Mouse (Mus musculus) megakaryocyte, embryonic 14.5 days (primary cell): ENCODE data around the gene Tenm4. TPM values are rescaled to one million over a fixed set of nuclear protein-coding genes. Genes with fewer than 3 reads are reported as not detected.

Source experiments
- H3K27me3 ChIP-seq: replicated peaks from 2 replicates; pipeline ENCODE3; 2012; ENCODE audit warnings: inconsistent platforms
- H3K36me3 ChIP-seq: replicated peaks from 2 replicates; pipeline ENCODE3; 2012; ENCODE audit warnings: low read length, inconsistent platforms, mixed read lengths
- H3K4me1 ChIP-seq: 2 replicates; pipeline ENCODE4 v1.6.1; 2012; ENCODE audit warnings: inconsistent platforms
- H3K4me3 ChIP-seq: replicated peaks from 2 replicates; pipeline ENCODE3; 2012; ENCODE audit warnings: moderate library complexity, mild to moderate bottlenecking, inconsistent platforms
- H3K9me3 ChIP-seq: 2 replicates; pipeline ENCODE4 v1.6.1; 2012; ENCODE audit warnings: inconsistent platforms
- FLI1 ChIP-seq: IDR thresholded peaks from 2 replicates; pipeline ENCODE4 v1.6.1; 2012; ENCODE audit warnings: low read length, inconsistent platforms, mixed read lengths
- GATA1 ChIP-seq: IDR thresholded peaks from 3 replicates; pipeline ENCODE4 v1.6.1; 2012; ENCODE audit warnings: mixed read lengths, low read length, inconsistent platforms, borderline replicate concordance
- polyA plus RNA-seq: library from polyadenylated mRNA; stranded (reverse); fragments of >175 nt; gene quantifications from 2 replicates; pipeline ENCODE4 v1.2.3, GENCODE M21; 2012; ENCODE audit warnings: low replicate concordance; ENCODE audit not compliant: insufficient read depth

The Tenm4 gene
- polyA plus RNA-seq, 1 experiment = not detected

GRCm38 (mm10) chr7:96525344-96525743 lies 354.3 kb downstream of the Tenm4 start:
- Histone ChIP-seq H3K9me3 (no peaks in the 10 kb centered on the region), H3K36me3 (no peaks in the 10 kb centered on the region), H3K27me3 (peaks cover 6% of the 10 kb centered on the region), H3K4me1 (no peaks in the 10 kb centered on the region), H3K4me3 (no peak overlapping the region)
- no peak for TF ChIP-seq FLI1
- TF ChIP-seq GATA1 = no peak

DNA sequence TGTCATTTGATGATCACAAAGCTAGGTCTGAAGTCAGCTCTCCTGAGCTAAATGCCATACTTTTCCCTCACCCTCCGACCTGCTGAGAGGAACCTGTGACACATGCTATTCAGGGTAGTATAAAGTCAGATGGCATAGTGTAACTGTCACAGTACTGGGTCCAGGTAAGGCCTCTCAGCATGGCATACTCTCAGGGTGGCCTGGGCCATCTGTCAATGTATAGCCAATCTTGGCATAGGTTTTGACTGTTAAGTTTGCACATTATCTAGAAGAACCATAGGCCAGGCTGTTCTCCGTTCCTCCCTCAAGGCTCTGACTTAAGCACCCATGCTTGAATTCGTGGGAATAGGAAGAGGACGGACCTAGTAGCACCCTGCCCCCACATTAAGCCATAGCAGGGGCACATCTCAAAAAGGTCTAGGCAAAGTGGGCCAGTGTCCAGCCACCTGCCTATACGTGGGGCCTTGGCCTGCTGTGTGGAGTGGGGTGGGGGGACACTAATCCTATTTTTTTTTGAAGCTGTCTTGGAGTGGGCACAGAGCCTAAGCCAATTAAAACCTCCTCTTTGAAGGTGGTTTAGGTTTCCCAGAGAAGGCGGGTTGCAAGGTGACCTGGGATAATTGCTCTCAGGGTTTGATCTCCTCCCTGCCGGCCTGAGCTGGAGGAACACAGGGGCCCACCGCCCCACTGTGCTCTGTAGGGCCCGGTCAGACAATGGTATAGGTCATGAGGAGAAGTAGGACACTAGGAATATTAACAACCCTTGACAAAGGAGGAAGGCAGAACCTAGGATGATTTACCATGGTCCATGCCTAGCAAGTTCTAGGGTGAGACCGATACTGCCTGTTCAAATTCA lies 359.8 kb downstream of the Tenm4 start:
- H3K36me3 ChIP-seq = no peaks in the 10 kb centered on the region
- H3K27me3 ChIP-seq = peaks cover 3% of the 10 kb centered on the region
- no peaks in the 10 kb centered on the region for H3K4me1 ChIP-seq
- TF ChIP-seq GATA1 (no peak), FLI1 (no peak)
- no peaks in the 10 kb centered on the region for H3K9me3 ChIP-seq
- H3K4me3 ChIP-seq = no peak overlapping the region

DNA sequence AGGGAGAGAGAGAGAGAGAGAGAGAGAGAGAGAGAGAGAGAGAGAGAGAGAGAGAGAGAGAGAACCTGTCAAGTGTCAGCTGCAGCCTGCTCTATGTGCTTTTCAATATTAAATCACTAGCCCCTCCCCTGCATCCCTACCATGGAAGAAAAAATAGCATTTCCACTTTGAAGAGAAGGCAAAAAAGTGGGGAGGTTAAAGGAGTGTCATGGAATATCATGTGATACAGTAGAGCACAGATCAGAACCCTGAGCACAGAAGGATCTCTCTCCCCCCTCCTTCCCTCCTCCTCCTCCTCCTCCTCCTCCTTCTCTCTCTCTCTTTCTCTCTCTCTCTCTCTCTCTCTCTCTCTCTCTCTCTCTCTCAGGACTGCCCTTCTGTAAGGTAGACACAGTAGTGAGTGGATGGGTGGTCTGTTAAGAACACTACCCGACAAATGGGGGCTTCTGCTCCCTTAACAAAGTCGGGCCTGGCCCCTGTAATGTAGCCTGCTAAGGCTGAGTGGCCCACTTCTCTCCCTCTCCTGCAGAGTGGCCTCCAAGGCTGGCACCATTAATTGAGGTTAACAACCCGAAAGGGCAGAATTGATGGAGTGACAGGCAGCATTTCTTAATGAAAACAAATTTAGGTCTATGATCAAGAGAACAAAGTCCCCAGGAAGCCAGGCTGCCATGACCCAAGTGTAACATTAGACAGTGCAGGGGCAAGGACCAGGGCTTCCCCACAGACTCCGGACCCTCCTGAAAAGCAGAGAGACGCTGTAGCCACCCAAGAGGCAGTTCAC lies 361.1 kb downstream of the Tenm4 start:
- Histone ChIP-seq H3K36me3 (no peaks in the 10 kb centered on the region), H3K4me3 (no peak overlapping the region), H3K27me3 (peaks cover 3% of the 10 kb centered on the region), H3K4me1 (no peaks in the 10 kb centered on the region), H3K9me3 (no peaks in the 10 kb centered on the region)
- no peak for TF ChIP-seq GATA1
- no peak for TF ChIP-seq FLI1

DNA sequence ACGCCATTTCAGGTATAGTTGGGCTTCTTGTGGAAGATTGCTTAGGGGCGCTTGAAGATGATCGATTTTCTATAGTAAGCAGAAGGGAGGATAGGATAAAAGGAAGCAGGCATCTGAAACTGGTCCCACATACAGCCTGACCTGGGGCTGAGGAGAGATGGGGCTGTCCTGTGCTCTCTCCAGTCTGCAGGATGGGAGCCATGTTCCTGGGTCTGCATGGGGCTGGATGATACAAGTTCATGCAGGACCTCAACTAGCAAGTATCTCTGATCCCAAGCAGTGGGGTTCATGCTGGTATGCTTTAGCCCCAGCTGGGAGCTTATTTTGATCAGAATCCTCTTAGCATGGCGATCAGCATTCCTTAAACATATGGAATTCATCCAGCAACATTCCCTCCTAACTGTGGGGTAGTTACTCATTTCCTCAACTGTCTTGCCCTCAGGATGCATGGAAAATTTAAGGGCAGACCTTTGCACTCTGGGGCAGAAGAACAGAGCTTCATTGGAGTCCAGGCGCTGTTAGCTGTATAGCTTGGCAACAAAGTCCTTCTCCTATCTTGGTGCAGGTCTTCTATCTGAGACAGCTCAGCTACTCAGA lies 361.9 kb downstream of the Tenm4 start:
- H3K27me3 ChIP-seq = peaks cover 3% of the 10 kb centered on the region
- H3K4me1 ChIP-seq = no peaks in the 10 kb centered on the region
- no peaks in the 10 kb centered on the region for H3K9me3 ChIP-seq
- no peaks in the 10 kb centered on the region for H3K36me3 ChIP-seq
- TF ChIP-seq GATA1 (no peak), FLI1 (no peak)
- no peak overlapping the region for H3K4me3 ChIP-seq

- H3K36me3 ChIP-seq = no peaks in the 10 kb centered on the region
- H3K4me3 ChIP-seq = no peak overlapping the region
- H3K4me1 ChIP-seq = 0 out of 2 replicates have a peak, but pooled peaks cover 3% of the 10 kb centered on the region
- TF ChIP-seq GATA1 (no peak), FLI1 (no peak)
- no peaks in the 10 kb centered on the region for H3K9me3 ChIP-seq
- H3K27me3 ChIP-seq = peaks cover 2% of the 10 kb centered on the region
Observed at GRCm38 (mm10) chr7:96536313-96536880, 365.4 kb downstream of the Tenm4 start.

GRCm38 (mm10) chr7:96539248-96540034 lies 368.4 kb downstream of the Tenm4 start:
- TF ChIP-seq GATA1 = no peak
- no peak for TF ChIP-seq FLI1
- Histone ChIP-seq H3K27me3 (peaks cover 3% of the 10 kb centered on the region), H3K9me3 (no peaks in the 10 kb centered on the region), H3K4me3 (no peak overlapping the region), H3K4me1 (0 out of 2 replicates have a peak, but pooled peaks cover 3% of the 10 kb centered on the region), H3K36me3 (no peaks in the 10 kb centered on the region)

GRCm38 (mm10) chr7:96540458-96541096 lies 369.5 kb downstream of the Tenm4 start:
- no peaks in the 10 kb centered on the region for H3K9me3 ChIP-seq
- H3K36me3 ChIP-seq = no peaks in the 10 kb centered on the region
- 0 out of 2 replicates have a peak, but pooled peaks cover 3% of the 10 kb centered on the region for H3K4me1 ChIP-seq
- peaks cover 3% of the 10 kb centered on the region for H3K27me3 ChIP-seq
- no peak overlapping the region for H3K4me3 ChIP-seq
- TF ChIP-seq FLI1 (no peak), GATA1 (no peak)

- H3K36me3 ChIP-seq = no peaks in the 10 kb centered on the region
- H3K9me3 ChIP-seq = no peaks in the 10 kb centered on the region
- no peak overlapping the region for H3K4me3 ChIP-seq
- TF ChIP-seq GATA1 (no peak), FLI1 (no peak)
- H3K27me3 ChIP-seq = peaks cover 3% of the 10 kb centered on the region
- no peaks in the 10 kb centered on the region for H3K4me1 ChIP-seq
Observed at GRCm38 (mm10) chr7:96545979-96546378, 374.9 kb downstream of the Tenm4 start.

DNA sequence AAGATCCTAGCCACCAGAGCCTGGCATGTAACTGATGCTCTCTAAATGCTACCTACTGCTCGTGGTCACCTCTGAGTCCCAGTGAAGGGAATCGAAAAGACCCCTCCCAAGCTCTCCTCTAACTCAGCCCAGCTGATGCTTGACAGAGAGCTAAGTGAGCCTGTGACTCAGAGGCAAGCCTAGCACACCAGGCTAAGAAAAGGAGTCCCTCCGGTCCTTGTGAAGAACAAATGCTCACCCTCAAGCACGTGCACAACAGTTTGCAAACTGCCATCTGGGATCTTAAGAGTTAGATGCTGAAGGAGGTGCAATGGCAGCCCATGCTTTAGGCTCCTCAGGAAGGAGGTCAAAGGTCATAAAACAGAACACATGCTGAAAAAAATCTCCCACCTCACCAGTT lies 380.8 kb downstream of the Tenm4 start:
- H3K4me3 ChIP-seq = no peak overlapping the region
- H3K9me3 ChIP-seq = no peaks in the 10 kb centered on the region
- no peak for TF ChIP-seq GATA1
- no peak for TF ChIP-seq FLI1
- H3K27me3 ChIP-seq = no peaks in the 10 kb centered on the region
- no peaks in the 10 kb centered on the region for H3K4me1 ChIP-seq
- H3K36me3 ChIP-seq = no peaks in the 10 kb centered on the region
